Mouse (Mus musculus) ES-CJ7 (cell line): ENCODE data around the gene Adap2.
"Not testable (repeated sequence)": the region's sequence is repeated elsewhere in the genome, so short reads cannot be mapped to it uniquely, and the experiment has no call there.

Experiments used
- DNase-seq: peaks from one replicate; pipeline ENCODE4 v3.0.0; 2011; ENCODE audit warnings: low read depth, low spot score

Gene Adap2

DNA sequence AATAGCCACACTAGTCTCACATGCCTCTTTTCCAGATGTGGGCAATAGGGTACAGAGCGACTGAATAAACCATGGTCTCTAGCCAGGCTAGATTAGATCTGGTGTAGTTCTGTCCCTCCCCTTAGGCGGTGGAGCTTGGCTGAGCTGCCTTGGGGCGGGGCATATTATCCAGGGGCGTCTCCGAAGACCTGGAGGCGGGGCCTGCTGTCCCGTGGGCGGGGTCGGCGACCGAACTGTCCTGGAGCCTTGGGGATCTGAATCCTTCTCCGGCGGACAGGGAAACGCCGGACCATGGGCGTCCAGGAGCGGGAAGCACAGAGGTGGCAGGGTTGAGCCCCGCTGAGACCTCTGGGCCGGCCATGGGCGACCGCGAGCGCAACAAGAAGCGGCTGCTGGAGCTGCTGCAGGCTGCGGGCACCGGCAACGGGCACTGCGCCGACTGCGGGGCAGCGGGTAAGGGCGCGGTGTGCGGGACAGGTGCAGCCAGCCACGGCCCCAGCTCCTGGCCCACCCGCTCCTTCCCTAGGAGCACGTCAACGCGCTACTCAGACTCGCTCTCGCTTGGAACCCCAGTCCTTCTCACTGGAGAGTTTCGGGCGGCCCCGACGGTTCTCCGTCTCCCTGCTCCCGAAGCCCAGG is at the start of gene Adap2:
Gene Adap2 (plus strand): TSS at position 249 of the 639 bp plus-strand sequence.
- DNase-seq, result peak; percentile 91

DNA sequence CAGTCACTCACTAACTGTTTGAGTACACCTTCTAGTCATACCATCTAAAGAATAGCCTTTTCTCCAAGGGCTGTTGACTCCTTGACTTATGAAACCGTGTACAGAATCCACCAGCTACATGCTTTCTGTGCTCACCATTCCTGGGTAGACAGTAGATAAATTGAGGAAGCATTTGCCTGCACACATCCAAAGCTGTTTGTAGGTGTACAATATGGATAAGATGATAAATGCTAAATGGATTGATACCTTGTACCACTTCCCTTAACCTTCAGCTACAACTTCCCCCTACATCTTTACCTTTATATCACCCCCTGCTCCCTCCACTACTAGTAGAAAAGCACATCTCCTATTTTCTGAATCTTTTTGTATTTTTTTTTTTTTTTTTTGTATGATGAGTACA is 49.5 kb upstream of the Adap2 start:
- DNase-seq, result no peak

DNA sequence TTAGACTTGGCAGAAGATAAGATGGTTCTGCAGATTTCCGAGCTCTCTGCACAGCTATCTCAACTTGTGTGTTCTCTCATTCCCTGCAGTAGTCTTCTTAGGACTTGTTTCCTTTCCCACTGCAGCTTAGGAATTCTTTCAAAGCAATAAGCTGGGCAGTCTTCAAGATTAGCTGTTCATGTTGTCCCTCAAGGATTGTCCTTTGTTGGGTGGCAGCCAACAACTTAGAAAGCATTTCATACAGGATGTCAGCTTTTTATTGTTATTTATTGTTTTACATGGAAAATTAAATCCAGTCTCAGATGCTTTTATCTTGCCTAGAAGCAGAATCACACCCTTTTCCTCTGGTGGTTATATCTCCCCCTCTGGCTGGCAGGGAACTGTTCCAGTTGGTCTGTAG is 37.5 kb upstream of the Adap2 start:
- no peak for DNase-seq

DNA sequence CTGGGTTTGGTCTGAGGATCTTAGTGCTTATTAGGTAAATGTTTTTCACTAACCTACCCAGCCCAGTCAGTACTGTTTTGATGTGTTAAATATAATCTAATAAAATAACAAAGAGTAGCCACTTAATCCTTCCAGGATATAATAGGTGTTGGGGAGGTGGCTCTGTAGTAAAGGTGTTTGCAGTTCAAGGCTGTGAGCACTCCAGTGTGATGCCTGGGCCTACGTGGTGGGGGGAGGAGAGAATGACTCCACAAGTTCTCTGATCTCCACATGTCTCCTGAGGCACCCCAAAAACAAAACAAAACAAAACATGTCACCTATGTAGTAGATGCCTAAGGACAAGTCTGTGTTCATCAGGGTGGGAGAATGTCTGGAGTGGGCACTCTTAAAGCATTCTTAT is 21.9 kb upstream of the Adap2 start:
- peak; percentile 95 for DNase-seq

DNA sequence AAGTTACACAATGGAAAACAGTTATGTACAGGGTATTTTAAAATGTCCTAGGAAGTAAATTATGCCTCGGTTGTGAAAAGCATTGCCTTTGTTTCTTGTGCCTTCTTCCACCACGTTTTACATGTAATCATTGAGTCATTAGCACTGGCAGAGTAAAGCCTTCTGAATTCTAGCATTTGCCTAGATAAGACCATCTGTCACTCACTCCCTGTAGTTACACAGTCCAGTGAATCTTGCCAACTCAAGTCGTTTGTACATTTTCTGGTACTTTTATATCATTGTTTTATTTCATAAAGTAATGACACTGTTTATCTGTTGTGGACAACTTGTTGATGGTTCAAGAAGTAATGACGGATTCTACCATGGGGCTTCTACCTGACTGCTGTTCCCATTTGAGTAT is 19.2 kb upstream of the Adap2 start:
- DNase-seq, result no peak

DNA sequence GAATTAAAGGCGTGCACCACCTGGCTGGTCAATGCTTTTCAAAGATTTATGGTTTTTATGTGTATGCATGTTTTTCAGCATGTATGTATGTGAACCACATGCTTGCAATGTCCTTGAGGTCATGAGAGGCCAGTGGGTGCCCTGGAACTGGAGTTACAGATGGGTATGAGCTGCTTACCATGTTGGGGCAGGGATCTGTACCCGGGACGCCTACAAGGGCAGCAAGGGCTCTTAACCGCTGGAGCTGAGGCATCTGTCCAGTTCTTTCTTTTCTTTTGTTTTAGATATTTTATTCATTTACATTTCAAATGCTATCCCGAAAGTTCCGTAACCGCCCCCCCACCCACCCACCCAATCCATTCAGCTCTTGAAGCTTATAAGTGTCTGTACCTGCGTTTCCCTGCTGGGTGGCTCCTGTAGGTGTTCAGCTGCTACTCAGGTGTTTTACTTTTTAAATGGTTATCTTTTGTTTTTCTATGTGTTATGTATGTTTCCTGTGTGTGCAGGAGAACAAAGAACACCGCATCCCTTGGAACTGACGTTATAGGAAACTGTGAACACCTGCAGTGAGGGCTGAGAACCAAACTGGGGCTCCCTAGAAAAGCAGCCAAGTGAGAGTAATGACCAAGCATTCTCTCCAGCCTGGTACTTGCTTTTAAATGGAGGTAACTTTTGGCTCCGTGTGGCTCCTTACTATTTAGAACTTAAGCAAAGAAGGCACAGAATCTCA is 17.8 kb upstream of the Adap2 start:
- peak; percentile 85 for DNase-seq

DNA sequence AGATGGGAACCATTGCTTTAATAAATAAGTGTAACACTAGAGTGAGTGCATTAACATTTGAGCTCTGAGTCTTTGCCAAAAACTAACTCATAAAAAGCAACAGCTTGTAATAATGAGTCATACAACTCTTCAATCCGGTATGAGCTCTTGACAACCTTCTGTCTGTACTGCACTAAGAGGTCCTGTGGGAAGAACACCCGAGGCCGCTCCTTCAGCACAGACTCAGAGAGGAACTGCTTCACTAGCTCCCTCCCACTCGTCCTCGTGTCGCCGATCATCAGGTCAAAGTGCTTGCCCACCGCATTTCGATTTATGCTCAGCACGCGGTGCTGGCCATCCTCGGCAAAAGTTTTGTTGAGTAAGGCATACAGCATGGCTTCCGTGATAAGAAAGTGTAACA is 17.1 kb upstream of the Adap2 start:
- peak; percentile 66 for DNase-seq

DNA sequence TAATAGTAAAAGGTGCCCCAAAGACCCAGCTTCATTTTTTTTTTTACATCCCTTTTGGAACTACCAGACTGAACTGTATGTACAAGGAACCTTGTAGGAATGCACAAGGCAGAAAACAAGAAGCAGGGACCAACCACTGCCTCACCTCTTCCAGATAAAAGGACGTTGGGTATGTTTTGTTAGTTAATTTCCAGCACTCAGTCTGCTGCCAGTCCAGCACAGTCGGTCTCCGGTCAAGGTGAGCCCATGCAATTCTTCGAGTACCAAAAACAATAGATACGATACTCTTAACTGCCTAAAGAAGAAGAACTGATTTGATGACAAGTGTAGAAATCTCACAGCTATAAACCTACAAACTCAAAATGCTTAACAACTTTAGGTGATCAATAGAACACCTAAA is 16.1 kb upstream of the Adap2 start:
- peak; percentile 86 for DNase-seq

DNA sequence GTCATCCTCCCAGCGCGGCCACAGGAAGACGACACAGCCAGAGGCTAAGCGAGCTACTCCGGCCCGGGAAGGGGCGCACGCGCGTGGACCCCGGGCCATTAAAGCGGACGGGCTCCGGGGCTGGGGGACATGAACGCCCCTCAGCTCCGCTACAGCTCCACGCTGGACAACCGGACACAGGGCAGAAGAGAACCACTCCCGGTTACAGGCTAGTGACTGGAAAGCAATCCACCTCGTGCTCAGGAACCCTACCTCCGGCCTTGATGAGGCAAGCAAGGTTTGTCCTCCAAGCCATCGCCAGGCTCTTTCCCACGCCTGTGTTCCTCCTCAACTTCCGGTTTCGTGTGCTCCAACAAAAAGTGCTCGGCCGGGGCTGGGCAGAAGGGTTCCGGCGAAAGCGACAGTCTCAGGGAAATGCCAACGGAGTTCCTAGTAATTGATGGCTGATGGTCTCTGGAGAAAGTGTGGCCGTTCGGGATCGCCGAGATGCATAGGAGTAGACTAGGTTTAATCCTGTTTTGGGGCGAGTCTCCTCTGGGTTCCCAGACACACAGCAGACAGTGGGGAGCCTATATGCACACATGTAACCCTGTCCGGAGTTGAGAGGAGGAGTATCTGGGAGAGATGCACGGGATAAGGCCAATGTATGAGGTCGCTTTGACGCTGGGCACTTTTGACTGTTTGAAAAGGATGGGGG is 11.9 kb upstream of the Adap2 start, which contains the start of gene Tefm:
Gene Tefm (minus strand): TSS at position 351 of the 697 bp plus-strand sequence.
- DNase-seq, result peak; percentile 92

DNA sequence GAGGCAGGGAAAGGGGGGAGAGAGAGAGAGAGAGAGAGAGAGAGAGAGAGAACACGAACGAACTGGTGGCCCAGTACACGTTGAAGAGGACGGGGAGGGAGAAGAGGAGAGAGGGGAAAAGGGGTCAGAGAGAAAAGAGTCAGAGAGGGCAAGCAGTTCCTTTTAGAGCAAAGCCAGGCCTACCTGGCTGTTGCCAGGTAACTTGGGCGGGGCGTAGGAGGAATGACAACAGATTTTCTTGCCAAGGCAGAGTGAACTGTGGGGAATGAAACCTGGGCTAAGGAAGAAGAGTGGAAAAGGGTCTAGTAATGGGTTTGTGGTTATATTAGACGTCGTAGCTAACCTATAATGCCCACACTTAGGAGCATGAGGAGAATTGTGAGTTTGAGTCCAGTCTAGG is 11.0 kb upstream of the Adap2 start:
- DNase-seq, result peak; percentile 67

DNA sequence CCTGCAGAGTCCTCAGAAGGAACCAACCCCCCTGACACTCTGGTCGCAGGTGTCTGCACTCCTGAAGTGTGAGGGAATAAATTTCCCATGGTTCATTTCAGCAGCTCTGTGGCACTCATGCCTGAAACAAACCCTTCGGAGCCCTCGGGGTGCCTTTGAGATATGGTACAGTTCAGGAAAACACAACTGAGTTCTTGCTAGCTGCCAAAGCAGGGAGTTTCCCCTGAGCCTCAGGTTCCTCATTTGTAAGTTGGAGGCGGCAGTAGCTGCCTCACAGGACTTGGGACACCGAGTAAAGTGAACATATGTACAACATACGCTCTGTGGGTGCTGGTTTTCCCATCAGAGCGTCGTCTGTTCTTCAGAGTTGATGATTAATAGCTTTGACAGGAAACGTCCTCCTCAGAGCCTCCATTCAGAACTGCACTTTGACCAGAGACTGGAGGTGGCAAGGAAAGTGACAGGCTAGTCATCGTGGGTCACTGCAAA is 8.1 kb upstream of the Adap2 start:
- no peak for DNase-seq

DNA sequence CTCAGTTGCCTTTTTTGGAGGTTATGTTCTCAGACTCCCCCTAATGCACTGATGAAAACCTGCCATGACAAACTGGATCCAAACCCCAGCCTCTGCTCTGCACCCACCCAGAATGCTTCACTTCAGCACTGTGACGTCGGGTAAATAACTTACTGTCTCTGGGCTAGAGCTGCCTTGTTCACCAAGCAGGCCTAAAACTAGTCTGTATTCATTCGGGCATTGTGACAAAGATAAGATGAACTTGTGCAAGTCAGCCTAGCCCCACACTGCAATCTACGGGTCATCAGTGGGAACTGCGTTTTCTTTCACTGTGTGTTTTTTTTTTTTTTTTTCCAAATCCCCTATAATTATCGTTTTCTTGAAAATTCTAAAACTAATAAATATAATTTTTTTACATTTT is 6.2 kb upstream of the Adap2 start:
- peak; percentile 69 for DNase-seq

DNA sequence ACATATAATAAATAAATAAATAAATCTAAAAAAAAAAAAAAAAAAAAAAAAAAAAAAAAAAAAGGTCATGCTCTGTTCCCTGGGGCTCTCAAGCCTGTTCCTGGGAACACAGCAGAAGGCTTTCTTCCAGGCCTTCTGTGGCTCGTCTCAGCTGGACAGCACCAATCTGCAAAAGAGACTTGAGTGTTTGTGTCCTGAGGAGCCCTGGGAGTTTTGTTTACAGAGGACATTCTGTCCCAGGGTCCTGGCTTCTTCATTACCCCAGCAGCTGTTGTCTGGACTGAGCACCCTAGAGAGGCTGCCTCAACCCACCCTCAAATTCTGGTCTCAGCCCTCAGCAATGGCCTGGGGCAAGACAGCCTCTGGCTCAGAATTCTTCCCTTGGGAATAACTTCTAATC is 5.6 kb upstream of the Adap2 start:
- DNase-seq, result no peak

DNA sequence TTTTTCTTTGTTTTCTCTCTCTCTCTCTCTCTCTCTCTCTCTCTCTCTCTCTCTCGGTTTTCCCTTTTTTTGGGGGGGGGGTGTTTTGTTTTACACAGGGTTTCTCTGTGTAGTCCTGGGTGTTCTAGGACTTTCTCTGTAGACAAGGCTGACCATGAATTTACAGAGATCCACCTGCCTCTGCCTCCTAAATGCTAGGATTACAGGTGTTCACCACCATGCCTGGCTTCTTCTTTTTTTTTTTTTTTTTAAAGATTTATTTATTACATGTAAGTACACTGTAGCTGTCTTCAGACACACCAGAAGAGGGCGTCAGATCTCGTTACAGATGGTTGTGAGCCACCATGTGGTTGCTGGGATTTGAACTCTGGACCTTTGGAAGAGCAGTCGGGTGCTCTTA is 4.9 kb upstream of the Adap2 start:
- DNase-seq, result not testable (repeated sequence)

DNA sequence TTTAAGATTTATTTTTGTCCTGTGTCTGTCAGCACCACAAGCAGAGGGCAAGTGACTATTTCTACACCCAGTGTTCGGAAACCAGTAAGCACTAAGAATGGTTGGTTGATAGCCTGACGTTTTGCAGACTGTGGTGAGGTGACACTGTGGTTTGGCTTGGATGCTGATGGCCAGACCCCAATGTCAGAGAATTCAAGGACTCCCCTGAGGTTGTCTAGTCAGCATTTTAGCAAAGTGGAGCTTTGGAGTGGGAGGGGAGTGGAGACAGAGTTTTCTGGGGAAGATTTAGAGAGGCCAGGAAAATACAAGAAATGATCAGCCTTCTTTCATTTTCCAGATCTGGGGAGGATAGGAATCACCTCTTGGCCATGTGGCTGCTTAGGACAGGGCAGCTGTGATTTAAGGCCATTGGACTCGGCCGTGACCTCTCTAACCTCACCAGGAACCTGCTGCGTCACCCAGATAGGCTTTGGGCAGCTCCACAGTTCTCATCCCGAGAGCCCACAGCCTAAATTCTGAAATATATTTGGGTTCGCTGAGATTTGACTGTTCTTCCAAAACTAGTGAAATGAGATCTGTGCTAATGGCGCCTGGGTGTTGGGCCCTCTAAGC is 4.4 kb upstream of the Adap2 start:
- no peak for DNase-seq

DNA sequence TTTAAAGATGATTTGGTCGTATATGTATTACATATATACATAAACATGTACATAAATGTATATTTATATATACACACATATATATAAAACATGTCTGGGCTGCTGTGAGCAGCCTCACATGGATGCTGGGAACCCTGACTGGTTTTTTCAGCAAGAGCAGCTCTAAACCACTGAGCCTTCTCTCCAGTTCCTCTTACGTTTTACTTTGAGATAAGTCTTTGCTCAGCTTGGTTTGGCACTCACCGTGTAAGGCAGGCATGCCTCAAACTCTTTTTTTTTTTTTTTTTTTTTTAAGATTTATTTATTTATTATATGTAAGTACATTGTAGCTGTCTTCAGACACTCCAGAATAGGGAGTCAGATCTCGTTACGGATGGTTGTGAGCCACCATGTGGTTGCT is 3.3 kb upstream of the Adap2 start:
- no peak for DNase-seq

DNA sequence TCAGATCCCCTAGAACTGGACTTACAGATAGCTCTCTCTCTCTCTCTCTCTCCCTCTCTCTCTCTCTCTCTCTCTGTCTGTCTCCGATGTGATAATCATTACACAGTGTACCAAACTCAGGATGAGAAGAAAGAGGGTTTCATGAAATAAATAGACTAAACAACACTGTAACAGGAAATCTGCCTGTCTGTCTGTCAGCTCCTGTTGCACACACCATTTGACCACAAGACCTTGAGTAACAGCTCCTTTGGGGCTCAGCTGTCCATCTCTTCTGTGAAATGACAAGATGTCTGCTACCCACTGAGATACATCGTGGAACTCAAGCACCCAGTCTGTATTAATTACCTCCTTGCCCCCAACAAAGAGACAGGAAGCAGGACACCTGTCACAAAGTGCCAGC is 2.4 kb upstream of the Adap2 start:
- DNase-seq, result no peak

DNA sequence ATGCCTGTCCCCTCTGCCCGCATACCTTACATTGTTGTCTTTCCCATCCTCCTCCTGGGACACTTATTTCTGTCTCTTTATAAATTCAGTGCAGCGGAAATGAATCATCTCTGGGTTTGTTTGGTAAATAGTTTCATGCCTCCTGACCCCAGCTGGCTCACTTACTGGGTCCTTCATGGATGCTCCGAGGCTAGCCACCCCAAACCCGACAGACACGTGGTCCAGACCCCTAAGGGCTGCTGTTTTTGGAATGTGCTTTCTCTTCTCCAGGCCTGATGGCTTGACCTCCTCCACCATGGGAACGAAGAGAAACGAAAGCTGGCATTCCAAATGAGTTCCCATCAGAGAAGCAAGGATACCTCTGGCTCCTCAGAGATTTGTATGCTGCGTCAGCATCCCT is 1.5 kb upstream of the Adap2 start:
- DNase-seq, result no peak

DNA sequence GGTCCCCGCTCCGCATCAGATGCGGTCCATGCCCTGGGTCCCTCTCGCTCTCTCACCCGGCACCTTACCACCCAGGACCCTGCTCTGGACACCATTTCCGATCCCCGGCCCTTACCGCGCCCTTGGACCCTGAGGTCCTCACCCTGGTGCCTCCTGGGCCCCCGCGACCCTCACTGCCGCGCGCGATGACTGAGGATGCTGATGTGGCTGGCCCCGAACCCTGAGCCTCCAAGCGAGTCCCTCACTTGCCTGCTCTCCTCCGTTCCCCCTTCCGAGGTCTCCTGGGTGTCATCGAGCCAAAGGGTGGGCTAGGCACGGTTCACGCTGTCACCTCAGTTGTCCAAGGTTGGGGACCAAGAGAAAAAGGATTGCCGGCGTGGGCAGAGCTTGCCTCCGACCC is 596 bp downstream of the Adap2 start:
- DNase-seq, result no peak

DNA sequence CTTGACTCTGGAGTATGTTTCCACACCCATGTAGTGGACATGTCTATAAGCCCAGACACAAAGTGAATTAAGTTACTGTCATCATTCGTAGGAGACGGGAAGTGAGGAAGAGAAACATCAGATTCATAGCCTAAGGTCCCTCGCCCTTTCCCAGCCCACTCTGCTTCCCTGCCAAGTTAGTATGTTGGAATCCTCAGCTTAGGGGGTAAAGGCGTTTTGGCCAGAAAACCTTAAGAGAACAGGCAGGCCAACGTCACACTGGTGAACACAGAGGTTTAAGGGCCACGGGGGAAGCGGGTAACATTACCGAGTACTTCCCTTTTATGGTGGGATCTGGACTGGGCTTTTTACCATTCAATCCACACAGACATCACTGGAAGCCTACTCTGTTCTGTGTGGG is 1.6 kb downstream of the Adap2 start:
- no peak for DNase-seq

DNA sequence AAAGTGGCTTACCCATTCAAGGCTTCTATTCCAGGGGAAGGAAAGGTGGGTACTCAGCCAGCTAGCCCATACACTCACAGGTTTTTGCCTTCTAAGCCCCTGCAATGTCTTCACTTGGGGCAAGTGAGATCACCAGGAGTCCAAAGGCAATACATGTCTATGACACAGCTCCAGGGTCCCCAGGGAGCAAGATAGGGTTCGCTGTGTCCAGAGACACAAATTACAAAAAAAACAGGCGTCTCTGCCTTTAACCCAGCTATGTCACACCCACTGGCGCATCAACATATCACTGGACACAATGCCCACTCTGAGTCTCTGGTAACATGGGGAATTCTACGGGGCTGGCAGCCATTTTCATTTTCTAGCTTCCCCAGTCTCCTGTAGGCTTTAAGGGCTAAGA is 2.1 kb downstream of the Adap2 start:
- DNase-seq, result no peak

DNA sequence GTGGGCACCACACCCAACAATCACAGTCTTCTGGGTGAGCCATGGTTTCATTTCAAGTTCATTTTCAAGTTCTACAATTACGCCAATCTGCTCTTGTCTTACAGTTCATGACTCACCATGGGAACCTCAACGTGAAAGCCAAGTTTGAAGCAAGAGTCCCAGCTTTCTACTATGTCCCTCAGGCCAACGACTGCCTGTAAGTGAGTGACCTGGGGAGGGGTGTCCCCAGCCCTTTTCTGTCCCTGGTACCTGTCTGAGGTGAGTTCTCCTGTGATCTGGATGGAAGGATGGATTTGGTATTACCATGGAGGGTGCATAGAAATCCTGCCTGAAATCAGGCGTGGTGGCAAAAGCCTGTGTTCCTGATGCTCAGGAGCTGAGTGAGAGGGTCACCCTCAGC is 2.9 kb downstream of the Adap2 start:
- no peak for DNase-seq
